Mouse (Mus musculus) adrenal gland, postnatal 4 days (tissue): ENCODE measurements around the gene Gm20388. TPM values are rescaled to one million over a fixed set of nuclear protein-coding genes. Genes with fewer than 3 reads are reported as not detected.

Experiments
- DNase-seq, 2 experiments: peaks; one replicate each; pipeline ENCODE4 v3.0.0; 2021 to 2022; ENCODE audit warnings: low spot score in 2 of 2, mixed read lengths in 2 of 2
- total RNA-seq, 2 experiments: library from RNA; stranded (reverse); gene quantifications; 2 replicates each; pipeline ENCODE4 v1.2.3; 2021

The Gm20388 gene
- total RNA-seq, 2 experiments from 2014 or later, result 8.8 TPM; not detected in 1

DNA sequence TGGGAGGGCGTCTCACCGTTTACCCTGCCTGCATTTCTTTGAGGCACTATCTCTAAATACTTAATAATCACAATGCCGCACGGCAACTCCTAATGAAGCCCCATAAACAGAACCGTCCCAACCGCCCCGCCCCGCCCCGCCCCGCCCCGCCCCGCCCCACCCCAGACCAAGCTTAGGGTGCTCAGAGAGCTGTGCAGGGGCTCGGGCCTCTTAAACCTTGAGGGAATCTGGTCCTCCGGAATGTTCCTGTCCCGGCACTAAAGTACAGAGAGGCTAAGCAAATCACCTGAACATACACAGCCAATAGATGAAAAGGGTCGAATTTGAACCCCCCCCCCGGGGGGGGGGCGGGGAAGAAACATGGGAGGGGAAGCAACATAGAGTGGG lies 1564.2 kb downstream of the Gm20388 start:
- DNase-seq, result no peak

DNA sequence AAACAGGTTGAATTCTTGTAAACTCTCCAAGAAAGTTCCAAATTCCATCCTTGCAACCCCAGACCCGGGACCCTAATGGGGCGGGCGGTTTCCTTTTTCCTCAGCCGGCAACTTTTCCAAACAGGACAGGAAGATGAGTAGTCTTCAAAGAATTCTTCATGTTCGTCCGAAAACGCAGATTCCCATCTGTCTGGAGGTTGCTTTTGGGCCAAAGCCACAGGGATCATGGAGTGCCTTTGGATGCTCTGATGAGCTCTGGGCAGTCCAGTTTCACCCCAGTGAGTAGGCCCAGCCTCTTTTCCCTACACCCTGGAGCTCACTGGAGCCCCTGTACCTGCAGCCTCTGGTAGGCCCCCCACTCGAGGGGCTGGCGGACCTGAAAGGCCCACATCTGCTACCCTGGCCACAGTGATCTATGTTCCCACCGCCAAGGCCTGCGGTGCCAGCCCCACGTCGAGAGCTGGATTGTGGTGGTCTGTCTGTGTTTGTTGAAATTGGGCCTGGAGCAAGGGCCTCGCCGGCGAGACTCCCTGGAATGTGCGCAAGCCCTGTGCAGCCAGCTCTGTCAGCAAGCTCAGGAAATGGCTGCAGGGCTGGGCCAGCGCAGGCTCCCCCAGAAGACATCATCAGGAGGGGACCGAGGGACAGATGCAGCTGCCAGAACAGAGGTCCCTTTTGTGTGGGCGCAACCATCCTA lies 1567.4 kb downstream of the Gm20388 start:
- no peak for DNase-seq

DNA sequence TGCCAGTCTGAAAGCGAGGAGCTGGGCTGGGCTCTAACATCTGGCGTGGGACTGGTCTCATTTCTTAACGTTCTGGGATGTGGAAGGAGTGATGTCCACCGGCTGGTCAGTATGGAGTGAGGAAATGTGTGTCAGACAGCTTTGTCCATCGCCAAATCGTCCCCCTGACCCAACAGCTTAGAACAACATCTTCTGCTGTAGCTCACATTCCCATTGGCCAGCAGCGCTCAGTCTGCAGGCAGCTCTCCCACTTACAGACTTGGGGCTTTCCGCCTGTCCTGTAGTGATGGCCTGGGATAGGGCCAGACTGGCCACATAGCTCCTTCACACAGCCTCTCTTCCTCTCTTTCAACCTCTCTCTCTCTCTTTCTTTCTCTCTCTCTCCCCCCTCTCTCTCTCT lies 1568.5 kb downstream of the Gm20388 start:
- DNase-seq, result no peak

DNA sequence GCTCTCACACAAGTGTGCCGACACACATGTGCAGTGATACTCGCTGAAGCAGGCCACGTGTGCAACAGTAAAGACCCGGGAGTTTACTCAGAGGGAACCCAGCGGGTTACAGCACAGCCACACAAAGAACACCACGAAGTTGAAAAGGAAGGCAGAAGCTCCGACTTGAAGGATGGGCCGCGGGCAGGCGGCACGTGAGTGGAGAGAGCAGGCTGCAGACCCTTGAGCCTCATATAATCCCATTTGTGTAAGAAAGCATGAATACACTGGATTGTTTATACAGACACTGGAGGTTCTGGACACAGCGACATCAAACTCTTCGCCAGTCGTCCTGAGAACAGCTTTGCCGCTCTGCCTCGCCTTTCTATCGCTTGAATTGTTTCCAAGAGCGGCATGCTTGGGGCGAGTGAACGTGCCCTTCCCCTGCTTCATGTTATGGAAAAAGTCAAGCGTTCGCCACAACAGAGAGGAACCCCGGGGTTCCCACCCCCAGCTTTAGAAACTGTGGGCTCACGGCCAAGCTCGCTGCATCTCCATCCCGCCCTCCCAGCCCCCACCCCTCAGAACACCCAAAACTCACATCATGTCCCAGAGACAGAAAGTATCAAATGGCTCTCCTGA lies 1569.9 kb downstream of the Gm20388 start:
- DNase-seq, result no peak

DNA sequence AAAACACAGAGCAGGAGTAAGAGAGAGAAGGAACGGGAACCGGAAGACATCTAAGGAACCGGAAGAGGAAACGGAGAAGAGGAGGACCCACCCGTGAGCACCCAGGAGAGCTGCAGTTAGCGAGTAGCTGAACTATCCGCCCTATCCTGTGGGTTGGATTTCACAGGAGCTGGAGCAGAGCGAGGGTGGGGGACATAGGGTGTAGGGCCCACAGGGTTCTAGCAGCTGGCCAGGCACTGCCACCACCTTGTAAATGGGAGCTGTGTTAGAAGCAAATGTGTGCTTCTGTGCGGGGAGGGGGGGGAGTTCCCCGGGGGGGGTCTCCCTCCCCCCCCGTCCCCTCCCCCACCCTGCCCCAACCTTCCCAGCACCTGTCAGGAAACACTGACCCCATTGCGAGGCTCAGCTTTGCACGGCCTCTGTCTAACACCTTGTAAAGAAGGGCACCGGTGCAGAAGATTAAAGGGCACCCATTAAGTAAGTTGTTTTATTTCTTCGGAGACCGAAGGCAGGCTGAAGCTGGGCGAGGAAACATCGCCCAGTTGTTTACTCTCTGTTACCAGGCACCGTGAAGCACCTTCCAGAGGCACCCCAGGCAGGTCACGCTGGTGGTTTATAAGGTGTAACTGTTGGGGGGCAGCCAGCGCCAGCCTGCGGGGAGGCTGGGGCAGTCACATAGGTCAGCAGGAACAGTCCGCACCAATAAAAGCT lies 1573.6 kb downstream of the Gm20388 start:
- no peak for DNase-seq

DNA sequence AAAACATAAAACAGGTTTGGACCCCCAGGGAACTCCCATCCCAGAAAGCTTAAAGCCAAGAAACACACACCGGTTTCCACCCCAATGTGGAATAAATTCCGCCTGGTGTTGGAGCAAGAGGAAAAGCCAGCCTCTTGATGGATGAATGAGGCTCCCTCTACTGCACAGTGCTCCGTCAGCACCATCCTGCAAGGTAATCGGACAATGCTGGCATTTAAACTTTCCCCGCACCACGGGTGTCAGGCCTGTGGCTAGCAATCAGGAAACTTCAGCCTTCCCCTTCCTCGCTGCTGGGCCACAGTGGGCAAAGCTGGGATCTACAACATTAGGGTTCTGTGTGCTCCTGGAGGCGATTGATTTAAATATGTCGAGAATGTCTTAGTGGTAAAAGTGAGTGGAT lies 1581.0 kb downstream of the Gm20388 start:
- no peak for DNase-seq

DNA sequence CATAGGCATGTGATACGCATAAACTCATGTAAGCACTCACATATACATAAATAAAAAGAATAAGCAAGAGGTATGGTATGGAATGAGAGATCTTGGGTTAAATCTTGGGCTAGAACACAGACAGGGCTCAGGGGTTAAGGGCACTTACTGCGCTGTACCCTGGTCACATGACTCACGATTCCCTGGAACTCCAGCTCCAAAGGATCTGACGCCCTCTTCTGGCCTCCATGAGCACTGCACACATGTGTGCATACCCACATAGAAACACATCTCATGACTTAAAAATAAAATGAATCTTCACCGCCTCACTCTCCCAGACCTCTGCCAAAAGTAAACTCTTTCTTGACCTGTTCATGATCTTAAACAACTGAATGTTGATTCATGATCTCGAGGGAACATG lies 1587.0 kb downstream of the Gm20388 start:
- no peak for DNase-seq

DNA sequence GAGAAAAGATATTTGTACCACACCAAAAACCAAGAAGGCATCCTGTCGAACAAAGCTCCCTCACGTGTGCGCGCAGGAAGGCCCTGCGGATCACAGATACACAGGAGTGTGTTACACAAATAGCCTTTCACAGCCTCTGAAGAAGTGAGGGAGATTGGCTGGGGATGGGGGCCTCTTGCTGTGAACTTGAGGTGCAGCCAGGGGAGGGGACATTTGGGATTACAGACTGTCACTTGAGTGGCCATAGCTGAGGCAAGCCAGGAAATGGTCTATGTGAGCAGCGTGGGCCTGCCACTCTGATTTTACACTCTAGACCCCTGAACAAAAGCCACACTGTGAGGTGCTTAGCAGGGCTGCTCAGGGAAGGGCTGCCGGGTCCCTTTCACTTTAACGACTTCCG lies 1601.1 kb downstream of the Gm20388 start:
- no peak for DNase-seq

DNA sequence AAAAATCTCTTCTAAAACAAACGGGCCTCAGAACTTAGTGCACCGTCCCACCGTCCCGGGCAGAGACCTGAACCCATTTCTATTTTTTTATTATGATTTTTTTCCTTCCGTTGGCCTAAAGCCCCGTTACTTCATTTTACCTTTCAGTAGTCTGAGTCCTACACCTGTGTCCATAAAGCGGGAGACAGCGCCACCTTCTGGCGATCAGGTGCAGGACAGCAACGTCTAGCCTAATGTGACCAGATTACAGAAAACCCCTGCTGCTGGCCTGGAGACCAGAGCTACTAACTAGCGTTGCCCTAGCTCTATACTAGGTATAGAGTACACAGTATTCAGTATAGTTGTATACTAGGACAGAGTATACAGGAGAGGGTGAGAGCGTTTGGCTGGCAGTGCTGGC lies 1602.8 kb downstream of the Gm20388 start:
- DNase-seq, result peak; percentile 67 to 81

DNA sequence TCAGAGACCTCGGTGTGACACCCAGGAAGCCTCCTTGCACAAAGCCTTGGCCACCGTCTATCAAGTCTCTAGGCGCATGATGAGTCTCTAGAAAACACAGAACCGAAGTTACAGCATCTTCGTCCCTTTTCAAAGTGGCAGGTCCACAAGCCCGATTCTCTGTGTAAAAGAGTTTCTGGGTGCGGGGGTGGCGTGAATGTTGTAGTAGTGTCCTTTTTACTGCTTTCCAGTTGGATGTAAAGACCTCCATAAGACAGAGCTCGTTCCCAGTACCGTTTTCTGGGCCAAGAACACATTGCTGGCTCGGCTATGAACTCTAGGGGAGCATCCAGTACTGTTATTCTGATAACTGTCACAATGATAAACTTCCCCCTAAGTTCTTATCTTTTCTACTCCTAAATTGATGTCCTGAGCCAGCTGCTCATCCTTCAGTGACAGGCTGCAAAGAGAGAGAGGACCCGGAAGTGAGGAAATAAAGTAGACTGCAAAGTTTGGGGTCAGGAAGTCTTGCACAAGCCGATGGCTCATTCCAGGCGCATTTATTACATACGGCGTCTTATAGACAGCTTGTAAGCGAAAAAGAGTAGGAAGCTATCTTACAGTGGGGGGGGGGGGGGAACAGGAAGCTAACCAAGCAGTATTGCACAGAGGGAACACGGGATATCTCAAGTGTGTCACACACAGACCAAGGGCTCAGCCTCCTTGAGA lies 1614.6 kb downstream of the Gm20388 start:
- no peak for DNase-seq

DNA sequence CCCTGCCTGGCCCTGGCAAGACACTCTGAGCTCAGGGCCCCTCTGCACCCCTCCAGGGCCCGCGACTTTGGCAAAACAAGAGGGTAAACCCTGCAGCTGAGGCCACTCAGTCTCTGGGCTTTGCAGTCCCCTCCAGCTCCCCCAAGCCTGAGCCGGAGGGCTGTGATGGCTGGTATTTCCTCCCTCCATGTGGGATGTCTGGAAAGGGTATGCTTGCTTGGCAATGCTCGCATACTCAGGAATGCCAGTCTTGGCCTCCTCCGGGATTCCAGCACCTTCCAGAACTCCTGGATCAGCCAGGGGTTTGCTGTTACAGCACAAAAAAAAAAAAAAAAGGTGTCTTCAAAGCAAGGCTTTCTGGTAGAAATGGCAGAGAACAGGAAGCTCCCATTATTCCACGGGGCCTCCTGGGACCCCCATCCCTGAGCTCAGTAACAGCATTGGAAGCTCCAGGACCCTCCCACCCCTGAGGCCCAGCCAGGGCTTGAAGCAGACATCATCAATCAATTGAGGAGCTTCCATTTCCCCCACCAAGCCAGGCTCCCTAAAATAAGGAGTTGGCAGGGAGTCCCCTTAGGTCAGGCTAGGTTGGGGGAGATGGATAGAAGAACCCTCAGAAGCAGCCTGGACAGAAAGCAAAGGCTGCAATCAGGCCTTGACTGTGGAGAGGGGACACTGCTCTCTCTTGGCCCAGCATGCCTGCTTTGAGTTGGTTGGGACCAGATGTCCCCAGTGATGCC lies 1616.3 kb downstream of the Gm20388 start:
- DNase-seq, result no peak

DNA sequence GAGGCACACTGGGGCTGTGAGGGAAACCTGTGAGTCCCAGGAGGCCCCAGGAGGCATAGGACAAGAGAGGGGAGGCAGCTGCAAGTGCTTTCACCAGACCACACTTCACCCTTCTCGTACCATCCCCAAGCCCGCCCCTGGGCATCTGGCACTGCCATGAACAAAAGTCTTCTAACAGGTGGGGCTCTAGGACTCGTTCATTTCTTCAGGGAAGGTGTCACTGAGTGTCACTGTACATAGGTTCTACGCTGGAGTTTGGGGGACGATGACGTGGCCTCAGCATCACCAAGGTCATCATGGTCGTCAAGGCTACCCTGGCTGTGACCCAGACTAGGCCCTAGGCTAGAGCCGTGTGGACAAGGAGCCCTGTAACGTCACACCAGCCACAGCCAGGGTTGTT lies 1617.1 kb downstream of the Gm20388 start:
- DNase-seq, result no peak

DNA sequence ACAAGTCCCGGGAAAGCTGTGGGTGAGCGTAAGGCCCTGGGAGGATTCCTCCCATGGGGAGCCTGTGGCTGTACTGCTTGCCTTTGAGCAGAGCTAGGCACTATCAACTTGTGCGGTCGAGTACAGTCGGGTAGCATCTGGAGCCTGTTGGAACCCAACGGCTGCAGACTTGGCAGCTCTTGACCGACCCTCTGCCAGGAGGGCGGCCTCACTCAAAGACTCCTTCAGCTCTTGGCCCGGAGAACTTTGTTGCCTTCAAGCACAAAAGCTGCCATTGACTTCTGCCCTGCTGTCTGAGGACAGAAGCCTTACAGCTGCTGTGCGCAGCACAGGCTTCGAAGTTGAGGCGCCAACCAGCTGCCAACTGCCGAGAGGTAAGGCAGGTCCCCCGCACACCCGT lies 1618.1 kb downstream of the Gm20388 start:
- DNase-seq, result no peak

DNA sequence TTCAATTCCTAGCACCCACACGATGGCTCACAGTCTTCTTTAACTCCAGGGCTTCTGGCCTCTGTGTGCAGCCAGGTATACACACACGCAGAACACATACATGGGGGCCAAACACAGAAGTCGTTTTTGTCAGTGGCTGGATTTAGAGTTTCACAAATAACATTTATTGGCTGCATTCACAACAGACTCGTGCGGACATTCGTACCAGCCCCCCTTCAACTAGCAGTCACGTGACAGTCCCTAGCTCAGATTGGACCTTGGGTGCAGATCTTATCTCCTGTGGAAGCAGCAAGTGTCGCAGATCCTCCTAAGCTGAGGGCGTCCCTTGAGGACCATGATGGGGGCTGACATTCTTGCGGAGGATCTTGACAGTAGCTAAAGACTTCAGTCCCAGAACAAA lies 1620.0 kb downstream of the Gm20388 start:
- DNase-seq, result no peak

DNA sequence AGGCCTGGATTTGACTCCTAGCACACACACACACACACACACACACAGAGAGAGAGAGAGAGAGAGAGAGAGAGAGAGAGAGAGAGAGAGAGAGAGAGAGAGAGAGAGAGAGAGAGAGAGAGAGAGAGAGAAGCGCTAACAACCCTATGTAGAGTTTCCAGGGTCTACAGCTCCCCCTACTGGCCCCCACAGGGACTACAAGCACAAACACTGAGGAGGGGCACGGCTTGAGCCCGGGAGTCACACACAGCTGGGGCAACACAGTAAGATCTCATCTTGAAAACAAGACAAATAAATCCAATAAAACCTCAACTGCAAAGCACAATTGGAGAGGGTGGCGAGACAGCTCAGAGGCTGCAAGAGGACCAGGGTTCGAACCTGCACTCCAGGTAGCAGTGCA lies 1621.7 kb downstream of the Gm20388 start:
- no peak for DNase-seq

DNA sequence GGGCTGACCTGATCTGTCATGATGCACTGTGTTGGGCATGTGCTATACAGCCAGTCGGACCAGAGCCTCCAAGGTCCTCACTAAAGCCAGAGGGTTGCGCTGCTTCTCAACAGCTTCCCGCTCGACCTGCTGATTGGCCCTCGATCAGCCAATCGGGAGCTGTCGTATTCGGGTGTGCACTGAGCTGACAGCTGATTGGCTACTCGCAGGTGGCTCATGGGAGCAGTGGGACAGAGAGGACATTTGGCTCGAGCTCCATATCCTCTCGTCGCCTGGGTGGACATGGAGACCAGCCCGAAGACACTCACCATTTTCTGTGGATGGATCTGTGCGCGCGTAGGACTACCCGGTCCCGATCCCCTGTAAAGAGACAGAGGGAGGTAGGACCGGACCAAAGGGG lies 1631.2 kb downstream of the Gm20388 start:
- DNase-seq, result no peak

DNA sequence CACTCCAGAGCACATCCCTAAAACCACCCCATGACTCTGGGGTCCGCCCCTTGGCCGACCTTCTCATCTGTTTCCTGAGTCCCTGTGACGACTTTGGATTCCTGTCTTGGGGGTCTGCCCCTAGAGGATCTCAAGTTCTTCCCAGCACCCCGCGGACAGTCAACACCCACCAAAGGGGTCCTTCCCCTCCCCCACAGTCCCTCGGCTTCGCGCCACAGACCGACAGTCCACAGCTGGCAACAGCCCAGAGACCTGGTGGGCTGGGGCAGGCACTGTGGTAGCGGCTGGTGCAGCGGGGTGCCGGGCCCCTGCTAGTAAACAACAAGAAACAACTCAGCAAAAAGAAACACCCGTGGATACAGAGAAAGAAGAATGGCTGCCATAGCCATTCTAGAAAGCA lies 1632.3 kb downstream of the Gm20388 start:
- DNase-seq, result no peak

DNA sequence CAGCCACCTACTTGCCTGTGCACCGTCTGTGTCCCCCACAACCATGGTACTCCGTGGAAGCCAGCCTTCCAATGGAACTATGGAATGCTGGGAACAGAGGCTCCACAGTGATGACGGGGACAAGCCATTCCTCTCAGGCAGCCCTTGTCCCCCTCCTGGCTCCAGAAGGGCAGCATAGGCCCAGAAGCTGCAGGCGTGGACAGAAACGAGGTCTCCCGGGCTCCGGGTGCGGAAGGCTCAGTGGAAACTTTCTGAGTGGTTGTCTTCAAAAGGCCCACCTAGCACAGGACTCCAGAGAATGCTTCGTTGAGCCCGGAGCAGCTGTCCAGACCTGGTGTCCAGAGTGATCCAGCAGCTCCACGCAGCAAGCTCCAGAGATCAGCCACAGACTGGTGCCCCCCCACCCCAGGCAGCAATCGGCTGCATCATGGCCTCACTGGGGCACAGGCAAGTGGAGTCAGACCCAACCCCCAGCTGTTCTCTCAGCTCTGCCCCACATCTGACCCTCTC lies 1633.7 kb downstream of the Gm20388 start, which contains the start of gene 1700018B08Rik:
TSS of gene 1700018B08Rik (minus strand) at position 45 of the 510 bp plus-strand sequence.
- no peak for DNase-seq

DNA sequence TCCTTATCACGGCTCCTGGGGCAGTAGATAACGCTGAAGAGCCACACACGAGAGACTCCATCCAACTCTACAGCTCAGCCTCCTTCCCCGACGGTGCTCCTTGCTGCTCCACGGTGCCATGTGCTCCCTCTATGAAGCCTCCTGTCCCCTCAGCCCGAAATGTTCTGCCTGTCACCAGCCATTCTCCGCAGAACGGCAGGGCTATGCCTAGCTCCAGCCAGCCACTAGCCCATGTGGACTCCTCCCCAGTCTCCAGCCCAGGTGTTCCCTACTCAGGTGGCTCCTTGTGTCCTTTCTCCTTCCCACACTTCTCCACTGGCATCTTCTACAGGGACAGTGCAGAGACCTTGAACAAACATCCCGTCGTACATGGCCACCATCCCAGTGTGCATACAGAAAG lies 1634.3 kb downstream of the Gm20388 start:
- DNase-seq, result no peak

DNA sequence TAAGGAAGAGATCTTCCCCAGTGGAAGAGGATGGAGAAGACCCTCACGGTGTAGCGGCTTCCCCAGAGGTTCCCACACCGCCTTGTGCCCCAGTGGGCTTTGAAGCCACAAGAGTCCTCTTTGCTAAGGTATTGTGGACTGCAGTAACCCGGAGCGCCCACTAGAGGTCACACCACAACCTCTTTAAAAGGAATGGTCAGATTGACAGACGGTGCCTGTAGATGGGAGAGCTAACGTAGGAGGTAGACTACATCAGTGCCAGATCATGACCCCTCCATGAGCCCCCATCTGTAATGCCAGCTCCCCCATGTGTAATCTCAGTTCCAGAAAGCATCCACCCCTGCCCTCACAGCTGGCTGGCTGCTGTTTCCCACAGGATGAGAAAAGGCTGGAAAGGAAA lies 1636.5 kb downstream of the Gm20388 start:
- peak in 1 of 2 experiments; percentile 47 for DNase-seq

DNA sequence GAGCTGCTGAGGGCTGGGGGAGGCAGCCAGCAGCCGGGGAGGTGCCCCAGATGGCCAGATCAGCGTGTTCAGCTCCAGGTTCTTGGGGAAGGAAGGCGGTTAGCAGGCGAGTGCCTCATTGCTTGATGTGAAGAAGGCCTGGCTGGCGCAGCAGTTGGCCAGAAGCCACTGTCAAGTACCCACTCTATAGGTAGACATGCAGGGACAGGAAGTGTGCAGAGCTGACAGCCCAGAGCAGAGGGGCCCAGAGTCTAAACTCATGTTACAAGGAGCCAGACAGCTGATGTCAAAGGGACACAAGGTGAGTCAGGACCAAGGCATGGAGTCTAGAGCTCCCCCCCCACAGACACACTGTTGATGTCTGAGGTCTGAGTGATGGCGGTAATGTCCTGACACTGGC lies 1639.4 kb downstream of the Gm20388 start:
- DNase-seq, result no peak
